Mouse (Mus musculus) gastrocnemius, postnatal 4 days (tissue): ENCODE results near the gene Tubb2b. TPM values are rescaled to one million over a fixed set of nuclear protein-coding genes. Genes with fewer than 3 reads are reported as not detected.

Experiments used
- DNase-seq, 2 experiments: peaks; one replicate each; pipeline ENCODE4 v3.0.0; 2021 to 2022; ENCODE audit warnings: low spot score in 2 of 2, mixed read lengths in 2 of 2
- total RNA-seq, 2 experiments: library from RNA; stranded (reverse); gene quantifications; 2 replicates each; pipeline ENCODE4 v1.2.3; 2021

Gene Tubb2b
- total RNA-seq, 2 experiments from 2014 or later = 74.8 to 91.5 TPM

GRCm38 (mm10) chr13:34143389-34143788 lies 13.1 kb upstream of the Tubb2b start:
- DNase-seq = no peak

GRCm38 (mm10) chr13:34136605-34137004 lies 6.3 kb upstream of the Tubb2b start:
- peak in 1 of 2 experiments; percentile 41 for DNase-seq

- DNase-seq = no peak
Observed at GRCm38 (mm10) chr13:34134276-34134675, 4.0 kb upstream of the Tubb2b start.

- DNase-seq = no peak
Observed at GRCm38 (mm10) chr13:34133326-34134071, 3.2 kb upstream of the Tubb2b start.

GRCm38 (mm10) chr13:34132875-34133274 lies 2.6 kb upstream of the Tubb2b start:
- DNase-seq = no peak

- DNase-seq = no peak
Observed at GRCm38 (mm10) chr13:34132299-34132698, 2.0 kb upstream of the Tubb2b start.

GRCm38 (mm10) chr13:34131708-34132060 lies 1.4 kb upstream of the Tubb2b start:
- peak in 1 of 2 experiments; percentile 57 for DNase-seq

- DNase-seq = peak in 1 of 2 experiments; percentile 47
Observed at GRCm38 (mm10) chr13:34131011-34131707, 893 bp upstream of the Tubb2b start.

- peak in 1 of 2 experiments; percentile 58 for DNase-seq
Observed at GRCm38 (mm10) chr13:34129485-34130225, 611 bp downstream of the Tubb2b start.

GRCm38 (mm10) chr13:34128276-34129114 lies 1.8 kb downstream of the Tubb2b start:
- no peak for DNase-seq

- DNase-seq = no peak
Observed at GRCm38 (mm10) chr13:34125711-34126110, 4.6 kb downstream of the Tubb2b start.

- no peak for DNase-seq
Observed at GRCm38 (mm10) chr13:34120536-34120935, 9.7 kb downstream of the Tubb2b start.

- DNase-seq = no peak
Observed at GRCm38 (mm10) chr13:34119406-34119805, 10.9 kb downstream of the Tubb2b start.

- DNase-seq = no peak
Observed at GRCm38 (mm10) chr13:34118816-34119215, 11.4 kb downstream of the Tubb2b start.

GRCm38 (mm10) chr13:34116508-34116907 lies 13.8 kb downstream of the Tubb2b start:
- no peak for DNase-seq

- no peak for DNase-seq
Observed at GRCm38 (mm10) chr13:34114654-34115053, 15.6 kb downstream of the Tubb2b start.

- no peak for DNase-seq
Observed at GRCm38 (mm10) chr13:34113086-34113485, 17.2 kb downstream of the Tubb2b start.

GRCm38 (mm10) chr13:34112369-34113081 lies 17.7 kb downstream of the Tubb2b start:
- DNase-seq = no peak

- DNase-seq = no peak
Observed at GRCm38 (mm10) chr13:34111878-34112277, 18.4 kb downstream of the Tubb2b start.

- DNase-seq = peak in 1 of 2 experiments; percentile 29
Observed at GRCm38 (mm10) chr13:34111019-34111418, 19.2 kb downstream of the Tubb2b start.
